Mouse (Mus musculus): ENCODE results near the gene Carmil1. TPM values are rescaled to one million over a fixed set of nuclear protein-coding genes. Genes with fewer than 3 reads are reported as not detected.
"Not testable (repeated sequence)": the region's sequence is repeated elsewhere in the genome, so short reads cannot be mapped to it uniquely, and the experiment has no call there.

Carmil1 gene
- total and polyA plus RNA-seq, 3 experiments: 0.15 to 1.2 TPM; not detected in 1

DNA sequence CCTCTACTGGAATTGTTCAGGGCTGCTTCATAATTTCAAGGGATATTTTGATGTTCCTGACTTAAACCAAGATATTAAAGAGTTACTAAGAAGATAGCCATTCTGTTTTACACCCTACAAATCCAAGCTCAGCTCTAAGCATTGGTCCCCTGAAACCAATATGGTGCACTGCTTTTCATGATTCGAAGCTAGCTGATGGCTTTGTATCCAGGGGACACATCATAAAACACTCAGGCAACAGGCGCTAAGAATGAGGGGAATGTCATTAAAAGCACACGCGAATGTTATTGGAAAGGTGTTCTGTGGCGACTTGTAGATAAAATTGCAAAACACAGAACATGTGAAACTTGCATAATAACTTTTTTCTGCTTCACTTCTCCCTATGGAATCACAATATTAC lies 174.8 kb downstream of the Carmil1 start:
- Histone ChIP-seq H3K36me3 (ENCODE audit: control insufficient read depth in 1 of 2, insufficient read depth in 2 of 2, low read length in 2 of 2) (no peaks in the 10 kb centered on the region), H3K9me3 (replicated peaks; ENCODE audit: insufficient read depth, low read length) (no peaks in the 10 kb centered on the region), H3K4me1 (ENCODE audit: control insufficient read depth in 1 of 2, insufficient read depth in 2 of 2, low read length in 2 of 2) (no peaks in the 10 kb centered on the region), H3K4me3 (ENCODE audit: control insufficient read depth in 1 of 2, insufficient read depth in 1 of 2, low read depth in 2 of 2, low read length in 2 of 2) (no peak overlapping the region), H3K9ac (ENCODE audit: control insufficient read depth, low read depth, low read length, poor library complexity, severe bottlenecking) (no peak overlapping the region), H3K79me2 (ENCODE audit: control insufficient read depth, insufficient read depth, low read length, poor library complexity) (no peaks in the 10 kb centered on the region), H3K27ac (ENCODE audit: control insufficient read depth, low read depth, low read length) (no peak overlapping the region), H3K27me3 (ENCODE audit: control insufficient read depth in 1 of 2, insufficient read depth in 2 of 2, low read length in 2 of 2) (no peaks in the 10 kb centered on the region)
- TF ChIP-seq KAT2A (conservative IDR thresholded peaks at IDR 0.05; ENCODE audit: low read depth, low read length) (no peak), CTCF (IDR thresholded peaks at IDR 0.05 in 2 of 3, conservative IDR thresholded peaks at IDR 0.05 in 1 of 3; ENCODE audit: control insufficient read depth in 1 of 3, insufficient read depth in 1 of 3, low read depth in 2 of 3, low read length in 3 of 3, poor library complexity in 1 of 3, severe bottlenecking in 1 of 3) (no peak), MAFK (IDR thresholded peaks at IDR 0.05; ENCODE audit: borderline replicate concordance, low read depth, low read length) (no peak), TAL1 (IDR thresholded peaks at IDR 0.05; ENCODE audit: low read length) (no peak), MAX (IDR thresholded peaks at IDR 0.05; ENCODE audit: low read length) (no peak), E2F4 (IDR thresholded peaks at IDR 0.05; ENCODE audit: borderline replicate concordance, low read depth, low read length) (no peak), ZC3H11A (IDR thresholded peaks at IDR 0.05; ENCODE audit: low read depth, low read length) (no peak), EP300 (IDR thresholded peaks at IDR 0.05; ENCODE audit: low read depth in 1 of 2, low read length in 2 of 2) (no peak), SMC3 (IDR thresholded peaks at IDR 0.05; ENCODE audit: low read depth, low read length) (no peak)
- no peak for DNase-seq (ENCODE audit: low read depth, low spot score)

GRCm38 (mm10) chr13:24105340-24105669 lies 175.3 kb downstream of the Carmil1 start:
- Histone ChIP-seq H3K4me1 (ENCODE audit: control insufficient read depth in 1 of 2, insufficient read depth in 2 of 2, low read length in 2 of 2) (no peaks in the 10 kb centered on the region), H3K36me3 (ENCODE audit: control insufficient read depth in 1 of 2, insufficient read depth in 2 of 2, low read length in 2 of 2) (no peaks in the 10 kb centered on the region), H3K9ac (ENCODE audit: control insufficient read depth, low read depth, low read length, poor library complexity, severe bottlenecking) (no peak overlapping the region), H3K79me2 (ENCODE audit: control insufficient read depth, insufficient read depth, low read length, poor library complexity) (no peaks in the 10 kb centered on the region), H3K4me3 (ENCODE audit: control insufficient read depth in 1 of 2, insufficient read depth in 1 of 2, low read depth in 2 of 2, low read length in 2 of 2) (no peak overlapping the region), H3K27ac (ENCODE audit: control insufficient read depth, low read depth, low read length) (no peak overlapping the region), H3K9me3 (replicated peaks; ENCODE audit: insufficient read depth, low read length) (no peaks in the 10 kb centered on the region), H3K27me3 (ENCODE audit: control insufficient read depth in 1 of 2, insufficient read depth in 2 of 2, low read length in 2 of 2) (no peaks in the 10 kb centered on the region)
- no peak for DNase-seq (ENCODE audit: low read depth, low spot score)
- no peak for TF ChIP-seq KAT2A (conservative IDR thresholded peaks at IDR 0.05; ENCODE audit: low read depth, low read length)
- TF ChIP-seq TAL1 (IDR thresholded peaks at IDR 0.05; ENCODE audit: low read length): no peak
- no peak for TF ChIP-seq SIN3A (IDR thresholded peaks at IDR 0.05; ENCODE audit: low read length)
- TF ChIP-seq BHLHE40 (IDR thresholded peaks at IDR 0.05; ENCODE audit: borderline replicate concordance, low read depth, low read length): no peak
- TF ChIP-seq JUND (IDR thresholded peaks at IDR 0.05; ENCODE audit: low read depth, low read length): no peak

- H3K4me3 ChIP-seq (ENCODE audit: control insufficient read depth in 1 of 2, insufficient read depth in 1 of 2, low read depth in 2 of 2, low read length in 2 of 2); H3K4me1 ChIP-seq (ENCODE audit: control insufficient read depth in 1 of 2, insufficient read depth in 2 of 2, low read length in 2 of 2); H3K27me3 ChIP-seq (ENCODE audit: control insufficient read depth in 1 of 2, insufficient read depth in 2 of 2, low read length in 2 of 2); H3K9me3 ChIP-seq (replicated peaks; ENCODE audit: insufficient read depth, low read length); H3K27ac ChIP-seq (ENCODE audit: control insufficient read depth, low read depth, low read length); DNase-seq (ENCODE audit: low read depth, low spot score); H3K9ac ChIP-seq (ENCODE audit: control insufficient read depth, low read depth, low read length, poor library complexity, severe bottlenecking); H3K36me3 ChIP-seq (ENCODE audit: control insufficient read depth in 1 of 2, insufficient read depth in 2 of 2, low read length in 2 of 2); H3K79me2 ChIP-seq (ENCODE audit: control insufficient read depth, insufficient read depth, low read length, poor library complexity): not testable (repeated sequence)
These were observed 175.8 kb downstream of the Carmil1 start for GRCm38 (mm10) chr13:24104611-24105339.

Measured in MEL (cell line).